Mouse (Mus musculus) midbrain, postnatal 0 days (tissue): Measurements from ENCODE around the gene Ddx41. TPM values are rescaled to one million over a fixed set of nuclear protein-coding genes. Genes with fewer than 3 reads are reported as not detected.

Experiments
- ATAC-seq: fragments of 200-750 bp; cut with Nextera tagmentation; 2 replicates; pipeline ENCODE4 v1.8.0; 2017; ENCODE audit warnings: moderate number of reproducible peaks, mild to moderate bottlenecking, moderate TSS enrichment, moderate library complexity; ENCODE audit not compliant: low FRiP score
- DNase-seq: peaks from one replicate; pipeline ENCODE4 v3.0.0-alpha.2; 2015; ENCODE audit warnings: low spot score
- H3K27ac ChIP-seq: fragments of 300-500 bp; sonication (generic); 2 replicates; pipeline ENCODE4 v1.5.1; 2014; ENCODE audit warnings: low read depth, mild to moderate bottlenecking, low read length, mixed read lengths
- H3K27me3 ChIP-seq: fragments of 300-500 bp; sonication (generic); 2 replicates; pipeline ENCODE4 v1.6.1; 2014; ENCODE audit warnings: low read length, control low read depth, mixed read lengths; ENCODE audit not compliant: insufficient read depth
- H3K36me3 ChIP-seq: fragments of 300-500 bp; sonication (generic); 2 replicates; pipeline ENCODE4 v1.6.1; 2014; ENCODE audit warnings: low read length, control low read depth, mixed read lengths; ENCODE audit not compliant: insufficient read depth
- H3K4me1 ChIP-seq: fragments of 300-500 bp; sonication (generic); 2 replicates; pipeline ENCODE4 v1.6.1; 2014; ENCODE audit warnings: mild to moderate bottlenecking, control low read depth, antibody characterized with exemption, low read length, mixed read lengths; ENCODE audit not compliant: insufficient read depth
- H3K4me2 ChIP-seq: fragments of 300-500 bp; sonication (generic); 2 replicates; pipeline ENCODE4 v1.6.1; 2014; ENCODE audit warnings: low read depth, mild to moderate bottlenecking, low read length, mixed read lengths; ENCODE audit not compliant: poor library complexity, severe bottlenecking
- H3K4me3 ChIP-seq: fragments of 300-500 bp; sonication (generic); 2 replicates; pipeline ENCODE4 v1.5.1; 2014; ENCODE audit warnings: low read depth, mild to moderate bottlenecking, low read length, moderate library complexity
- H3K9ac ChIP-seq: fragments of 300-500 bp; sonication (generic); replicated peaks from 2 replicates; pipeline ENCODE4 v1.6.1; 2014; ENCODE audit warnings: mild to moderate bottlenecking, low read length, moderate library complexity, mixed read lengths; ENCODE audit not compliant: poor library complexity, severe bottlenecking
- H3K9me3 ChIP-seq: fragments of 300-500 bp; sonication (generic); 2 replicates; pipeline ENCODE4 v1.6.1; 2016; ENCODE audit warnings: low read length, control low read depth
- CTCF ChIP-seq: IDR thresholded peaks from 2 replicates; pipeline ENCODE4 v1.5.1; 2016; ENCODE audit warnings: antibody characterized with exemption, mild to moderate bottlenecking
- WGBS: fragments of 180-500 bp; shearing (Covaris S2); extraction: QIAGEN DNeasy Blood & Tissue Kit; methylation state at CpG from one replicate; pipeline ENCODE4 v1.1.7; 2014; 5-methylcytosine and 5-hydroxymethylcytosine counted together
- polyA plus RNA-seq: library from polyadenylated mRNA; unstranded; fragments of >200 nt; fragmentation: Nextera tagmentation; extraction: Ambion mirVana; gene quantifications from 2 replicates; pipeline ENCODE4 v1.2.1, GENCODE M21; 2015
- total RNA-seq: library from RNA; depleted of rRNA; stranded (reverse); fragments of >200 nt; gene quantifications from 2 replicates; pipeline ENCODE4 v1.2.3, GENCODE M21; 2014

Gene Ddx41
- total and polyA plus RNA-seq, 2 experiments from 2014 or later = 45.4 to 58.9 TPM

DNA sequence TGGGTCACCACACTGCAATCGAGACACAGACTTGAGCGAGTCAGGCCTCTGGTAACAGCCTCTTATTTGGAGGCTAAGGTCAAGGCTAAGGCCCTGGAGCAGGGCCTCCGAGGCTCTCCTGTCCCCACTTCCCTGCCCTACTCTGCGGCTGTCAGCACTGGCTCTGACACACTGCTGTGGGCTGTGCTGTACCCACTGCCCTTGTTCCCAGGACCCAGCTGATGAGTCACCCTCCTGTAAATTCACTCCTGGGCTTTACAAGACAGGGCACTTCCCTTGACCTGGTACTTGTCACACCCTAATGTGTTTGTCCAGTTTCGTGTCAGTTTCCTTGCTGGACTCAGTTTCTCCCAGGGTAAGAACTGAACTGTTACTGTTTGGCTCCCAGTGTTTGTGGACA, 12.0 kb upstream of the Ddx41 start:
- TF ChIP-seq CTCF = no peak
- no peaks in the 10 kb centered on the region for H3K27me3 ChIP-seq

GRCm38 (mm10) chr13:55547916-55548315, 11.5 kb upstream of the Ddx41 start:
- Histone ChIP-seq H3K4me3 (no peak overlapping the region), H3K36me3 (peaks cover 73% of the 10 kb centered on the region), H3K4me1 (no peaks in the 10 kb centered on the region), H3K27me3 (no peaks in the 10 kb centered on the region), H3K9me3 (no peaks in the 10 kb centered on the region), H3K9ac (no peak overlapping the region), H3K4me2 (no peak overlapping the region), H3K27ac (no peak overlapping the region)
- ATAC-seq (no peak), DNase-seq (no peak)
- TF ChIP-seq CTCF = no peak
- WGBS = 97% methylated on average over 2 of the region's 2 CpGs

More for the DNA sequence above, 12.0 kb upstream of the Ddx41 start:
- H3K4me3 ChIP-seq = no peak overlapping the region
- H3K9me3 ChIP-seq = no peaks in the 10 kb centered on the region
- WGBS = 91% methylated on average over 5 of the region's 5 CpGs
- no peak overlapping the region for H3K27ac ChIP-seq
- ATAC-seq (no peak), DNase-seq (no peak)
- H3K9ac ChIP-seq = no peak overlapping the region
- H3K4me1 ChIP-seq = no peaks in the 10 kb centered on the region
- H3K4me2 ChIP-seq = no peak overlapping the region
- H3K36me3 ChIP-seq = peaks cover 73% of the 10 kb centered on the region

- no peaks in the 10 kb centered on the region for H3K4me1 ChIP-seq
- TF ChIP-seq CTCF = no peak
- DNase-seq = no peak
- peaks cover 86% of the 10 kb centered on the region for H3K36me3 ChIP-seq
- H3K27ac ChIP-seq = no peak overlapping the region
- H3K9ac ChIP-seq = no peak overlapping the region
- H3K4me3 ChIP-seq = no peak overlapping the region
- H3K27me3 ChIP-seq = no peaks in the 10 kb centered on the region
- H3K9me3 ChIP-seq = no peaks in the 10 kb centered on the region
- 92% methylated on average over 6 of the region's 6 CpGs for WGBS
- no peak for ATAC-seq
- H3K4me2 ChIP-seq = no peak overlapping the region
Measured at GRCm38 (mm10) chr13:55544792-55545191, 8.3 kb upstream of the Ddx41 start.

DNA sequence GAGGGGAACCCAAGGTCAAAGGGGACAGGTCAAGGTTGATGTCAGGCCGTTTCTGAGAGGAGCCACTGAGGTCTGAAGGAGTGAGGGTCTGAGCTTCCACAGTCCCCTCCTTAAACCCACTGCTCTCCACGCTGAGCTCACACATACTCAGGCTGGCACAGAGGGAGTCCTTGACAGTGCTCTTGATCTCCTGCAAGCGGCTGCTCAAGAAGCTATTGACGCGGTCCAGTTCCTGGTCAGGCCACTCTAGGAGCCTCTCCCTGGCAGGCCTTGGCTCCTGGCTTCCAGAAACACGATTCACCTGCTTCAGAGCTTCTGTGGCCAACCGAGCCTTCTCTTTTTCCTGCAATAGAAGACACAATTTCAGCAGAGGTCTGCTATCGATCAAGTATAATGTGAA, 7.0 kb upstream of the Ddx41 start:
- TF ChIP-seq CTCF = no peak
- H3K27me3 ChIP-seq = no peaks in the 10 kb centered on the region
- H3K27ac ChIP-seq = no peak overlapping the region
- H3K9ac ChIP-seq = no peak overlapping the region
- DNase-seq (no peak), ATAC-seq (no peak)
- peaks cover 85% of the 10 kb centered on the region for H3K36me3 ChIP-seq
- WGBS = 93% methylated on average over 8 of the region's 8 CpGs
- no peaks in the 10 kb centered on the region for H3K9me3 ChIP-seq
- H3K4me2 ChIP-seq = no peak overlapping the region
- H3K4me1 ChIP-seq = no peaks in the 10 kb centered on the region
- no peak overlapping the region for H3K4me3 ChIP-seq

DNA sequence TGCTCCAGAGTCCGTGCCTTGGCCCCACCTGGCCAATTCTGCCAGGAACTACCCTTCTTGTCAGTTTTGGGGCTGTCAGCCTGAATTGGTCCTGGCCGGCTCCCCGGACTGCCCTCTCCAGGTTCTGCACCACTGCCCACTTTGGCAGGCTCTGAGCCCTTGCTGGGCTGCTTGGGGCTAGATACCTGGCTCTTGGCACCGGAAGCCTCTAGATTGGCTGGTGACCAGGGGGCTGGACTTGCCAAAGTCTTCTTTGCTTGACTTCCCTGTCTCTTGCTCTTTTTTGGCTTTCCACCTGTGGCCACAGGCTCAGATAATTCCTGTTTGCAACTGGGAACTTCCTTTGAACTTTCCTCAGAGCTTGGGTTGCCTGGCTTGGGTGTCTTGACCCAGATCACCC, 6.4 kb upstream of the Ddx41 start:
- no peak overlapping the region for H3K4me2 ChIP-seq
- H3K27me3 ChIP-seq = no peaks in the 10 kb centered on the region
- DNase-seq = no peak
- no peak for ATAC-seq
- H3K36me3 ChIP-seq = peaks cover 84% of the 10 kb centered on the region
- H3K9me3 ChIP-seq = no peaks in the 10 kb centered on the region
- no peaks in the 10 kb centered on the region for H3K4me1 ChIP-seq
- TF ChIP-seq CTCF = no peak
- H3K9ac ChIP-seq = no peak overlapping the region
- H3K4me3 ChIP-seq = no peak overlapping the region
- 93% methylated on average over 4 of the region's 4 CpGs for WGBS
- H3K27ac ChIP-seq = no peak overlapping the region

DNA sequence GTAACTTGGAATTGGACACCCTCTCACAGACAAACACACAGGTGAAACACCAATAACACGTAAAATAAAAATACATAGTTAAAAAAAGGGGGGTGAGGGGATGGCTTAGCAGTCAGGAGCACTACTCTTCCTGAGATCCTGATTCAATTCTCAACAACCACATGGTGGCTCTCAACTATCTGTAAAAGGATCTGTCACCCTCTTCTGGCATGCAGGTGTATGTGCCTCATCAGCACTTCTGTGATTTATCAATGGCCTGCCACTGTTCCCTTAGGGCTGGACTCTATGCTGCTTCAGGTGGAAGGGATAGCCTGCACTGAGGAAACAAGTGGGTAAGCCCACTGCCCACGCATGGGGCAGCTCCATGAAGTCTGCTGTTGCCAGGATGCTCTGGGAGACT, 4.5 kb upstream of the Ddx41 start:
- H3K9ac ChIP-seq = no peak overlapping the region
- no peaks in the 10 kb centered on the region for H3K27me3 ChIP-seq
- ATAC-seq = no peak
- peaks cover 66% of the 10 kb centered on the region for H3K36me3 ChIP-seq
- no peak overlapping the region for H3K4me2 ChIP-seq
- peak; percentile 52 for TF ChIP-seq CTCF
- no peak overlapping the region for H3K4me3 ChIP-seq
- H3K27ac ChIP-seq = no peak overlapping the region
- no peaks in the 10 kb centered on the region for H3K9me3 ChIP-seq
- H3K4me1 ChIP-seq = 0 out of 2 replicates have a peak, but pooled peaks cover 3% of the 10 kb centered on the region
- DNase-seq = no peak
- 90% methylated on average over 2 of the region's 2 CpGs for WGBS
